Mouse (Mus musculus): ENCODE measurements around the gene Olfr1281. TPM values are rescaled to one million over a fixed set of nuclear protein-coding genes. Genes with fewer than 3 reads are reported as not detected.
"Not testable (repeated sequence)": the region's sequence is repeated elsewhere in the genome, so short reads cannot be mapped to it uniquely, and the experiment has no call there.

Gene Olfr1281
- not detected for total RNA-seq (2021)
- long read RNA-seq, experiment 1: 0 reads
- long read RNA-seq, experiment 2: 0 reads

GRCm38 (mm10) chr2:111326220-111326619, at the start of gene Olfr1281:
Gene Olfr1281, plus strand, starts transcription at chr2:111326520.
- no peak for DNase-seq (ENCODE audit: low spot score in 2 of 2)

DNA sequence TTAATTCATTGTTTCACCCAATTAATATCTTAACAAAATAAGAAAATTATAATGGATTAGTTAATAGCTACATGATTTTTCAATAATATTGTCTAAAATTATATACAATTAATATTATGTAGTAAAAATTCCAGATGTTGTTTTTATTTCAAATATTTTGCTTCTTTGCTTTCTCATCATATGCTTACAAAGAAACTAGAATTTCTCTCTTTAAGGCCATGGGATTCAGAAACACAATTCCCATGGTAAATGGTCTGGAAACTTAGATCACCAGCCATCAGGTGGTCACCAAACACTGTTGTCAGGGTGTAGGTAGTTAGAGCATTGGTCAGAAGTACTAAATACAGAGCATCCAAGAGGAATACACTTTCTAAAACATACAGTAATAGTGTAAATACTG, 36.5 kb upstream of the Olfr1281 start, which contains the start of gene Olfr1278:
Olfr1278 (plus strand) TSS at position 301 of the 400 bp plus-strand sequence.
- DNase-seq (ENCODE audit: low spot score in 2 of 2): no peak

GRCm38 (mm10) chr2:111298541-111298940, 27.8 kb upstream of the Olfr1281 start:
- DNase-seq (ENCODE audit: low spot score in 2 of 2): no peak

GRCm38 (mm10) chr2:111300374-111300773, 25.9 kb upstream of the Olfr1281 start, which contains the start of gene Olfr1279:
Gene Olfr1279, plus strand, starts transcription at chr2:111300635.
- DNase-seq (ENCODE audit: low spot score in 2 of 2): no peak

- DNase-seq (ENCODE audit: low spot score in 2 of 2): no peak
Observed at GRCm38 (mm10) chr2:111313717-111314116, 12.6 kb upstream of the Olfr1281 start, which contains the start of gene Olfr1280. Gene Olfr1280, plus strand, starts transcription at chr2:111314017.

GRCm38 (mm10) chr2:111333721-111334120, 7.4 kb downstream of the Olfr1281 start:
- not testable (repeated sequence) for DNase-seq (ENCODE audit: low spot score in 2 of 2)

DNA sequence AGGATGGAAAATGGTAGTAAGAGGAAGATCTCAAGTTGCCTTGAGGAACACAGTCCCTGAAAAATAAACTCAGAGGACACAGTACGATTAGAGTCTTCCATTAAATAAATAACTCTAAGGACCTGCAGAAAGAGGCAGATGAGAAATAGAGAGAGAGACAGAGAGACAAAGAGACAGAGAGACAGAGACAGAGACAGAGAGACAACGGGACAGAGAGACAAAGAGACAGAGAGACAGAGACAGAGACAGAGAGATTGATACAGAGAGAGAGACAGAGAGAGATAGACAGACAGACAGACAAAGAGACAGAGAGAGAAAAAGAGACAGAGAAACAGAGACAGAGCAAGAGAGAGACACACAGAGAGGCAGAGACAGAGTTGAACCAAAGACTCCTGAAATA, 9.7 kb downstream of the Olfr1281 start, which contains the start of gene Olfr1282:
Olfr1282 (minus strand) TSS at position 101 of the 400 bp plus-strand sequence.
- no peak for DNase-seq (ENCODE audit: low spot score in 2 of 2)

- no peak for DNase-seq (ENCODE audit: low spot score in 2 of 2)
Observed at GRCm38 (mm10) chr2:111366490-111366889, 40.2 kb downstream of the Olfr1281 start, which contains the start of gene Olfr1283. Gene Olfr1283, plus strand, starts transcription at chr2:111366790.

- no peak for DNase-seq (ENCODE audit: low spot score in 2 of 2)
Observed at GRCm38 (mm10) chr2:111375222-111375621, 48.9 kb downstream of the Olfr1281 start, which contains the start of gene Olfr1284. Gene Olfr1284, plus strand, starts transcription at chr2:111375522.

Other genes with a start within 250 kb of the Olfr1281 start
- gene Gm13941, start 220.5 kb upstream of the Olfr1281 start, total RNA-seq (2021): not detected
- not detected for gene Gm15130, start 173.6 kb upstream of the Olfr1281 start, total RNA-seq (2021)
- gene 4930430A15Rik, start 96.9 kb upstream of the Olfr1281 start, total RNA-seq (2021): not detected
- not detected for gene Olfr1275, start 91.2 kb upstream of the Olfr1281 start, total RNA-seq (2021)
- gene Olfr1276, start 72.0 kb upstream of the Olfr1281 start, total RNA-seq (2021): not detected
- not detected for gene Olfr1277, start 52.4 kb upstream of the Olfr1281 start, total RNA-seq (2021)
- gene Olfr1278, start 36.4 kb upstream of the Olfr1281 start, total RNA-seq (2021): not detected
- gene Olfr1279, start 25.9 kb upstream of the Olfr1281 start, total RNA-seq (2021): not detected
- gene Olfr1280, start 12.5 kb upstream of the Olfr1281 start, total RNA-seq (2021): not detected
- gene Olfr1282, start 9.6 kb downstream of the Olfr1281 start, total RNA-seq (2021): not detected
- not detected for gene Olfr1283, start 40.3 kb downstream of the Olfr1281 start, total RNA-seq (2021)
- gene Olfr1284, start 49.0 kb downstream of the Olfr1281 start, total RNA-seq (2021): not detected
- gene Olfr1286, start 96.6 kb downstream of the Olfr1281 start, total RNA-seq (2021): not detected
- not detected for gene Olfr1287, start 122.6 kb downstream of the Olfr1281 start, total RNA-seq (2021)
- gene Olfr1288, start 147.6 kb downstream of the Olfr1281 start, total RNA-seq (2021): not detected
- gene Olfr1289, start 154.3 kb downstream of the Olfr1281 start, total RNA-seq (2021): not detected
- gene Olfr1290, start 167.3 kb downstream of the Olfr1281 start, total RNA-seq (2021): not detected
- gene Olfr1291-ps1, start 170.7 kb downstream of the Olfr1281 start, total RNA-seq (2021): not detected
- gene Olfr1293-ps, start 198.7 kb downstream of the Olfr1281 start, total RNA-seq (2021): not detected
- not detected for gene Olfr1294, start 213.8 kb downstream of the Olfr1281 start, total RNA-seq (2021)
- not detected for gene Olfr1295, start 243.2 kb downstream of the Olfr1281 start, total RNA-seq (2021)

Data from gastrocnemius, postnatal 4 days (tissue).